Mouse (Mus musculus) lung, postnatal 0 days (tissue): ENCODE data around the gene Fbxw18. TPM values are rescaled to one million over a fixed set of nuclear protein-coding genes. Genes with fewer than 3 reads are reported as not detected.
"Not testable (repeated sequence)": the region's sequence is repeated elsewhere in the genome, so short reads cannot be mapped to it uniquely, and the experiment has no call there.

Source experiments
- ATAC-seq: fragments of 200-750 bp; cut with Nextera tagmentation; 2 replicates; pipeline ENCODE4 v1.8.0; 2017; ENCODE audit warnings: moderate library complexity
- DNase-seq: peaks from one replicate; pipeline ENCODE4 v3.0.0-alpha.2; 2016; ENCODE audit warnings: low spot score
- H3K27ac ChIP-seq: fragments of 300-500 bp; sonication (generic); 2 replicates; pipeline ENCODE4 v1.5.1; 2014; ENCODE audit warnings: antibody characterized with exemption, mild to moderate bottlenecking, low read length, mixed read lengths
- H3K27me3 ChIP-seq: fragments of 300-500 bp; sonication (generic); replicated peaks from 2 replicates; pipeline ENCODE4 v1.6.1; 2014; ENCODE audit warnings: low read length, mixed read lengths; ENCODE audit not compliant: insufficient read depth
- H3K36me3 ChIP-seq: fragments of 300-500 bp; sonication (generic); 2 replicates; pipeline ENCODE4 v1.6.1; 2014; ENCODE audit warnings: low read length, mixed read lengths; ENCODE audit not compliant: insufficient read depth
- H3K4me1 ChIP-seq: fragments of 300-500 bp; sonication (generic); 2 replicates; pipeline ENCODE4 v1.6.1; 2014; ENCODE audit warnings: antibody characterized with exemption, low read depth, low read length, mixed read lengths; ENCODE audit not compliant: insufficient read depth
- H3K4me2 ChIP-seq: fragments of 300-500 bp; sonication (generic); replicated peaks from 2 replicates; pipeline ENCODE4 v1.6.1; 2014; ENCODE audit warnings: low read depth, mild to moderate bottlenecking, low read length, moderate library complexity, mixed read lengths
- H3K4me3 ChIP-seq: fragments of 300-500 bp; sonication (generic); 2 replicates; pipeline ENCODE4 v1.5.1; 2014; ENCODE audit warnings: low read depth, low read length
- H3K9ac ChIP-seq: fragments of 300-500 bp; sonication (generic); replicated peaks from 2 replicates; pipeline ENCODE4 v1.6.1; 2014; ENCODE audit warnings: low read depth, mild to moderate bottlenecking
- H3K9me3 ChIP-seq: fragments of 300-500 bp; sonication (generic); 2 replicates; pipeline ENCODE4 v1.6.1; 2016; ENCODE audit warnings: low read length, mixed read lengths
- CTCF ChIP-seq: IDR thresholded peaks from 2 replicates; pipeline ENCODE4 v1.5.1; 2016; ENCODE audit warnings: antibody characterized with exemption, mild to moderate bottlenecking
- EP300 ChIP-seq: IDR thresholded peaks from 2 replicates; pipeline ENCODE4 v1.6.1; 2016; ENCODE audit warnings: antibody characterized with exemption, mild to moderate bottlenecking, control low read depth
- WGBS: fragments of 180-500 bp; shearing (Covaris S2); extraction: QIAGEN DNeasy Blood & Tissue Kit; methylation state at CpG from one replicate; pipeline ENCODE4 v1.1.7; 2014; 5-methylcytosine and 5-hydroxymethylcytosine counted together
- polyA plus RNA-seq: library from polyadenylated mRNA; unstranded; fragments of >200 nt; fragmentation: Nextera tagmentation; extraction: Ambion mirVana; gene quantifications from 2 replicates; pipeline ENCODE4 v1.2.1, GENCODE M21; 2015

The Fbxw18 gene
- not detected in 2 replicates for polyA plus RNA-seq

DNA sequence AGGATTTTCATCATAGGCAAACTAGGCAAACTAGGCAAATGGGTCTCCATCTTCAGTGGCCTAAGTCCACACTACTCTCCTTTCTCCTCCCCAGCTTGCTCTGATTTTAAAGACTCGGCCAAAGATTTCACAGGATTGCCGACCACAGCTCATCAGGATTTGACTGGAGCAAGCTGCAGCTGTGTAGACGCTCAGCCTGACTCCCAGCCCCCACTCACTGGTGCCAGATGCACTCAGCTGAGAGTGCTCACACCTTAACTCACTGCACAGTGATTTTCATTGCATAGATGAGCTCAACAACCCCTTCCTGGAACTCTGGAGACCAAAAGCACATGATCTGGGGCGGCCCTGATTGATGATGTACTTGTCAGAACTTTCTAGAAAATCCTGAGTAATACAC, at the start of gene Fbxw18:
Fbxw18 (minus strand) TSS at position 101 of the 400 bp plus-strand sequence.
- H3K27me3 ChIP-seq, ATAC-seq, H3K27ac ChIP-seq, H3K36me3 ChIP-seq, H3K9me3 ChIP-seq, H3K9ac ChIP-seq, H3K4me2 ChIP-seq, DNase-seq, H3K4me3 ChIP-seq, H3K4me1 ChIP-seq: not testable (repeated sequence)
- WGBS, result 64% methylated on average over 4 of the region's 4 CpGs

DNA sequence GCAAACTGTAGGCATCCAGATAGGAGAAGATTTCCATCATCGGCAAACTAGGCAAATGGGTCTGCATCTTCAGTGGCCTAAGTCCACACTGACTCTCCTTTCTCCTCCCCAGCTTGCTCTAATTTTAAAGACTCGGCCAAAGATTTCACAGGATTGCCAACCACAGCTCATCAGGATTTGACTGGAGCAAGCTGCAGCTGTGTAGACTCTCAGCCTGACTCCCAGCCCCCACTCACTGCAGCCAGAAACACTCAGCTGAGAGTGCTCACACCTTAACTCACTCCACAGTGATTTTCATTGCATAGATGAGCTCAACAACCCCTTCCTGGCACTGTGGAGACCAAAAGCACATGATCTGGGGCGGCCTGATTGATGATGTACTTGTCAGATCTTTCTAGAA, 43.5 kb upstream of the Fbxw18 start, which contains the start of gene Fbxw26:
Fbxw26 (minus strand) TSS at position 101 of the 400 bp plus-strand sequence.
- DNase-seq, H3K4me3 ChIP-seq, H3K9ac ChIP-seq, H3K4me1 ChIP-seq, H3K9me3 ChIP-seq, H3K27ac ChIP-seq, H3K36me3 ChIP-seq, H3K4me2 ChIP-seq, H3K27me3 ChIP-seq, ATAC-seq: not testable (repeated sequence)
- 73% methylated on average over 3 of the region's 3 CpGs for WGBS

GRCm38 (mm10) chr9:109685299-109685698, 17.2 kb downstream of the Fbxw18 start:
- H3K4me1 ChIP-seq, result no peaks in the 10 kb centered on the region
- 8% methylated on average over 1 of the region's 1 CpGs for WGBS
- H3K27ac ChIP-seq, result no peak overlapping the region
- H3K4me2 ChIP-seq, result no peak overlapping the region
- no peaks in the 10 kb centered on the region for H3K27me3 ChIP-seq
- ATAC-seq, result no peak
- no peaks in the 10 kb centered on the region for H3K9me3 ChIP-seq
- no peaks in the 10 kb centered on the region for H3K36me3 ChIP-seq
- no peak overlapping the region for H3K9ac ChIP-seq
- peak; percentile 10 for DNase-seq
- H3K4me3 ChIP-seq, result no peak overlapping the region
- TF ChIP-seq EP300 (no peak), CTCF (peak; percentile 67)

GRCm38 (mm10) chr9:109664552-109664951, 37.9 kb downstream of the Fbxw18 start, which contains the start of gene Fbxw25:
Fbxw25 (minus strand) TSS chr9:109664652.
- not testable (repeated sequence) for H3K27ac ChIP-seq

More at GRCm38 (mm10) chr9:109664552-109664951, 37.9 kb downstream of the Fbxw18 start, which contains the start of gene Fbxw25:
- H3K9me3 ChIP-seq, H3K9ac ChIP-seq, ATAC-seq, H3K4me1 ChIP-seq, DNase-seq, H3K27me3 ChIP-seq, H3K4me2 ChIP-seq, H3K4me3 ChIP-seq, H3K36me3 ChIP-seq: not testable (repeated sequence)
- 60% methylated on average over 2 of the region's 2 CpGs for WGBS

Other genes with a start within 250 kb of the Fbxw18 start
- not detected in 2 replicates for gene Fbxw19, start 206.8 kb downstream of the Fbxw18 start, polyA plus RNA-seq
- gene Fbxw15, start 134.4 kb downstream of the Fbxw18 start, polyA plus RNA-seq, result not detected in 2 replicates
- not detected in 2 replicates for gene Fbxw24, start 76.6 kb downstream of the Fbxw18 start, polyA plus RNA-seq
- gene Fbxw25, start 38.0 kb downstream of the Fbxw18 start, polyA plus RNA-seq, result not detected in 2 replicates
- gene Fbxw26, start 43.4 kb upstream of the Fbxw18 start, polyA plus RNA-seq, result not detected in 2 replicates
- gene Fbxw27, start 88.0 kb upstream of the Fbxw18 start, polyA plus RNA-seq, result not detected in 2 replicates
- gene Spink8, start 109.6 kb upstream of the Fbxw18 start, polyA plus RNA-seq, result not detected in 2 replicates
- gene Nme6, start 130.0 kb upstream of the Fbxw18 start, polyA plus RNA-seq, result 22.3 and 24.4 TPM in 2 replicates
- 10.3 and 13.1 TPM in 2 replicates for gene Camp, start 146.9 kb upstream of the Fbxw18 start, polyA plus RNA-seq
- gene Cdc25a, start 172.9 kb upstream of the Fbxw18 start, polyA plus RNA-seq, result 7.1 and 8.7 TPM in 2 replicates
- 35.6 and 36.9 TPM in 2 replicates for gene Map4, start 228.8 kb upstream of the Fbxw18 start, polyA plus RNA-seq